Mouse (Mus musculus): ENCODE measurements at regions not wholly inside any gene's neighbourhood (a gene's known extent, or its start where the extent isn't known, plus 50 kb on each side); places are given as distances from the start of the nearest gene placed in this dataset.
A peak's percentile ranks its signal among the peaks of the same experiment; 100 is the strongest.

DNA sequence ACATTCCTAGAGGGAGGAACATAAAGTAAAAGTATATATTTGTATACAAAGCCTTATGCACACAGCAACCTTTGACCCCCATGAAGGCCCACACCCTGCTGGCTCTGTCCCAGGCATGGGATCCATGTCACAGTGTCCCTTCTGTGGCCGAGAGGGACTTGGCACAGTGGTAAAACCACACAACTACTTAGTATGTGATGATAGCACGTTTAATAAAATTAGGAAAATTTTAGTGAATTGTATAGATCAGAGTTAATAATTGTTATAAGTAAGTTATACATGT lies 140.7 kb downstream of the Rnd3 start:
- DNase-seq: no peak

DNA sequence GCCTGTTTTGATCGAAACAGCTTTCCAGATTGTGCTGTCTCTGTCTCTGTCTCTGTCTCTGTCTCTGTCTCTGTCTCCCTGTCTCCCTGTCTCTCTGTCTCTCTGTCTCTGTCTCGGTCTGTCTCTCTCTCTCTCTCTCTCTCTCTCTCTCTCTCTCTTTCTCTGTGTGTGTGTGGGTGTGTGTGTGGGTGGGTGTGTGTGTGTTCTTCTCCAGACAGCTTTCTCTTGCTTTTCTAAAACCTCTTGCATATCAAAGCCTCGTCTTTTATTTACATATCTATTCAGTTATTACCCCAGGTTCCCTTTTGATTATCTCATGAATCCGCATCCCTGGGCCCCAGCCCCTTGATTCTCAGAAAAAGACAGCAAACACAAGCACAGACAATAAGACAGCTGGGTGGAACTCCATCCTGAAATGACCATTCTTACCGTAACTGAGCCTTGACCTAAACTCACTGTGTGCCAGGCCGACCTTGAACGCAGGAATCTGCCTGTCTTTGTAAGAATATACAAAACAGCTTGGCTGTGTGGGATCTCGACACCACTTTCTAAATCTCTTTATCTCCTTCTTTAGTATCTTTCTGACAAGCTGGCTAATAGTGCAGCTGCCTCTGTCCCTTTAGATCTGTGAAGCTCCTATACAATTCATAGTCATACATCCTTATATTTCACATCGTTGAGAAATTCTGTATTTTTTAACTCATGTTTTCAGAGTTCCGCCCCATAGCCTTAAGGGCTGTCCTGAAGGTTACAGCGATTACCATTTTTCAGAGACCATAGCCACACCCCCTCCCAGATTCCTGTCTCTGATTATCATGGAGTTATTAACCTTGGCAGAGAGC lies 141.3 kb downstream of the Rnd3 start:
- no peak for DNase-seq

DNA sequence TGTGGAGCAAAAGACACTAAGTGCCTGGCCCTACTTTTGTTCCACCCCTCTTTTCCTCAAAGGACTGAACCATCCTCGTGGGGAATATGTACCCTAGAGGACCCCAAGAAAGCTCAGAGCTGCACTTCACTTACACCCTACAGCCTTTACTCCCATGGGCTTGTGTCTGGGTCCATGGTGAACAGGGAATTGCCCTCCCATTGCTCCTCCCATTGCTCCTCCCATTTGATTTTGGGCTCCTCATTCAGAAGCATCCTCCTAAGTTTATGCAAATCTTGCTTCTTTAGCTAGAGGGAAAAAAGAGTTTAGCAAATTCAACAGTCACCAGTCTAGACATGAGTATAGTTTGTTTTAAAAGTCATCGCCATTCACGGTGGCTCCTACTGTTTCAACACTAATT lies 142.1 kb downstream of the Rnd3 start:
- no peak for DNase-seq

DNA sequence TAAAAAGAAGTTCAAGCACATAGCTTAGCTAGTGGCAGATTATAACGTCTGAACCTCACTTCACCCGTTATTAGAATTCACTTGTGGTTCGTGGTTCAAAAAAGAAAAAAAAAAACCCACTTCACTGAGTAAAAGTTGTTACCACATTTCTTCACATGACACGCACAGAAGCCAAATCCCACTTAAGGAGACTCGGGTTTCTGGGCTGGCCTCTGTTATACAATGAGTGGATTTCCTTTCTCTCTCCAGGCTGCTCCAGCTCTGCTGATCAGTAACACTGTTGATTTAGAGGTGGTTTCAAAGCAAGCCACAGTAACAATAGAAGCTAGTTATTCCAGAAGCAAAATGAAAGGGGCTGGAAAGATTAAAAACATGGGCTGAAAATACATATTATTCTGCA lies 147.4 kb downstream of the Rnd3 start:
- DNase-seq: no peak

DNA sequence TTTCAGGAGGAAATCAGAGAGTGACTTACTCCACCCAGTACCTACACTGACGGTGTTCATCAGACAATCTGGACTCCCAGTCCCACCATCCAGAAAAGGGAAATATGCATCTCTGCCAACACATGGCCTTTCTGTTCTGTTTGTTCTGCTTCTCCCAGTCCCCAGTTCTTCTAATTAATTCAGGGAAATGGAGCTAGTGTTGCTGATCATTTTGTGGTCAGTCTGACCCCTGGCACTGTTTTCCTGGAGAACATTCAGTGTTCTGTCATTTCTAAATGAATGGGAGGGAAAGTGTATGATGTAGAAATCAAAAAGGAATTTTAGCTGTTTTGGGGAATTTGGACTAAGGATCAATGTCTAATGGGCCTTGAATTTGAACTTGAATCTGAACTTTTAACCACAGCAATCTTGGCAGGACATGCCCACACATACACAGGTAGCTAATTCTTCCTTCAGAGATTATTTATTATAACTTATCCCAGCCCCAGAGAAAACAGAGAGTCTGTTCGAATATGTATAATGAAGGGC lies 165.0 kb downstream of the Rnd3 start:
- no peak for DNase-seq

DNA sequence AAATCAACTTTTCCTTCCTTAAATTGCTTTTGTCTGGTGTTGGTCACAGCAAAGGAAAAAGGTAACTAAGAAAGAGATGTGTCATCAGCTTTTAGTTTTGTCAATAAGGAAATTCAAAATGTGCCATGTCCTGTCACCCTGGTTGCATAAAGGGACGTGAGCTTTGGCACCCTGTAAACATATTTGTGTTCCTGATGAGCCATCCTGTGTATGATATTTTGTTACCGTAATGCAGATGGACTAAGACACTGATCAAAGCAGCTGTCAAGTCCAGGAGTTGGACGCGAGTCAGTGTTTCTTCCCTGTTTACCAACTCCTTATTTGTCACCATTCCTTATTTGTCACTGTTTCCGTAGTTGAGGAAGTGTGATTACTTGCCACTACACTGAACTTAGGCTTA lies 166.3 kb downstream of the Rnd3 start:
- DNase-seq: no peak

DNA sequence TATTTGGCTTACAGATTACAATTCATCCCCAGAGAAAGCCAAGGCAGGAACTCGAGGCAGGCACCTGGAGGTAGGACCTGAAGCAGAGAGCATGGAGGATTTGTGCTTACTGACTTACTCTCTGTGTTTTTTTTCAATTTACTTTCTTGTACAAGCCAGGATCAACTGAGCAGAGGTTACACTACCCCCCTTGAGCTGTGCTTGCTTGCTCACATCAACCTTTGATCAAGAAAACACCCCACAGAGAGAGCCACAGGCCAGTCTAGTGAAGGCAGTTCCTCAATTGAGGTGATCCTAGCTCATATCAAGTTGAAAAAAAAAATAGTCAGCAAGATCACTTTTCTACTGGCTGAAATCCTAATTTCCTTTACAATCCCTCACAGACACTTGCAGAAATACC lies 170.6 kb downstream of the Rnd3 start:
- DNase-seq: no peak

DNA sequence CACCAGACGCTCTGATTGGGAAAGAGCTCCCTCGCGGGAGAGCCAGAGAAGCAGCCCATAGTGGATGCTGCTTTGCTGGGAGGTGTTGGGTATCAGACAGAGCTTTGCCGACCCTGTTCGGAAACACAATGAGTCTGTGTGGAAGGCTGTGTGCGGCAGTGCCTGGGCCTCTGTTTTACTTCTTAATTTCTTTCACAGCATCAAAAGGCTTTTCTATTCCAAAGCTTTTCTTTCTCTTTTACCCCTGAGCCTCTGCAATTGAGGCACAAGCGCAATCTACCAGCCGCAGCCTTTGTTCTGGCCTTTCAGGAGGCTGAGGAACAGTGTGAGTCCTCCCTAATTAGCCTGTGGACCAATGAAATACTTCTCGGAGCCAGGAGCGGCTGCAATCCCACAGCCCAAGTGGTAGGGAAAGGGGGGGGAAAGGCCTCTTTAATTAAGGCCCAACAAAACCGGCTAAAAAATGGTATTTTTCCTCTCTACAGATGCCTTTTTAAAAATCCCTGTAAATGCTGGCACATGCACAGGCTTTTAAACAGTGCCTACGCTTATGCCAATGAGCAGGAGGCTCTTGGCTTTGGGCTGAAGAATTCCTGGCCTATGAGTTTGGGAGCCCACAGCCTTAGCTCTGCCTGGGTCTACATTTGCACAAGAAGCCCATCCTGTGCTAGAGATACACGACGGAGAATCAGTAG lies 177.6 kb downstream of the Rnd3 start:
- DNase-seq: peak; percentile 48 to 66

DNA sequence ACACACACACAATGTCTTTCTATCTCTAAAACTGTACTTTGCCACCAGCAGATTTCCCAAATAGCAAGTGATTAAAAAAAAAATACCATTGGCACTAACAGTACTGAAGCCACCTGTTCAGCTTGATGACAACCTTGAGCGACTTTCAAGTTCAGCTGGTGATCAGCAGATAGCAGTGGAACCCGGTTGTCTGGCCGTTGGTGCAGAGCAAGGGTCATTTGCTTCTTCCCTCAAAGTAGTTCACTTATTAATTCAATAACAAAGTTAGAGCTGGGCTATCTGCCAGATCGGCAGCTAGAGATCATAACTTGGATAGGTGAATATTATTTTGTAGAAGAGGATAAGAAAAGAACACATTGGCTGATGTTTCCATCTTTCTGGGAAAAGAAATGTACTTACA lies 180.5 kb downstream of the Rnd3 start:
- no peak for DNase-seq

DNA sequence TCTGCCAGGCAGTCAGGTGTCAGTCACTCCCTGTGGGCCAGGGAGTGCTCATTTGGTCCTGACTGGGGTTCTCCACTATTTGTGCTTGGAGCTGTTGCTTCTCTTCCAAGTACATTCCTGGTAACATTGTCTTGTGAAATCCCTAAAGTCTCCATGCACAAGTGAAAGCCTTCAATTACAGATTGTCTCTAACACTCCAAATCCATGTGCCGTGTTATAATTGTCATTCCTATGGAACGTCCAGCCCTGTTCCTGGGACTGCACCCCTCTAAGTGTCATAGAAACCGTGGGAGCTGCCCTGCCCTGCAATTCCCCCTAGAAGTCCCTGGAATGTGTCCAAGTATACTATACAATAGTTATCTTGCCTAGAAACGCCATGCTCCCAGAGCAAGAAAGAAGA lies 181.1 kb downstream of the Rnd3 start:
- DNase-seq: no peak

DNA sequence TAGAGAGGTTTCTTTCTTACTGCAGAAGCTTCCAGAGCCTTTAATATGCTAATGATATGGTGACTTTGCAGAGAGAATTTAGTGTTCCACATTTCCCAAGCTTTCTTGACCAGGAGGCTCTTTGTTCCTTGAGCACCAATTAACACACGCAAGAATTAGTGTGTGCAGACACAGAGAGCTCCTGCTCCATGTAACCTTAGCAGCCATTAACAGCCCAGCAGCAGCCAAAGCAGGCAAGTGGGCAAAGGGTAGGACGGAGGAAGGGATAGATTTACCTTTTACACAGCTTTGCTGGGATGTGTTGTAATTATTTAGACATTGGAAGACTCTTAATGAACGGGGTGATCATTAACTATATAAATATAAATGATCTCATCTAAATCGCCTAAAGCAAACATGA lies 181.8 kb downstream of the Rnd3 start:
- DNase-seq: no peak

DNA sequence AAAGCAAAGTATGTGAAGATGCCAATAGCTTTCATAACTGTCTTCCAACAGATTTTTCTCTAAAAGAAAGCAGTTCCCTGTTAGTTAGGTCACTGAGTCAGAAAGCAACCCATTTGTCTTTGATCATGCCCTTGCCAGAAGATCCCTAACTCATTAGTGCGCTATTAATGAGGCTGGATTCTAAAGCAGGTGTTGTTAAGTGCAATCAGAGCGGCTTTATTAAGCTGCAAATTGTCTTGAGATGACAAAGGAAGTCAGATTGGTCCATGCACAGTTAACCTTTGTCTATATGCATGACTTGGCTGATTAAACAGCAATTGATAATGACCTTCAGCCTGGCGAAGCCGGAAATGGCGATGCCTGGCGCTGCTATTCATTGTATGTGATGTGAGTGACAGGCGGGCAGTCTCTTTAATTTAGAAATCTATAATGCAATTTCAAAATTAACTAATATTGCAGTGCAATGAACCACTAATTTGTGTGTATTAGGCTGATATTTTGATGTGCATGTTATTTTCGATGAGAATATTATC lies 183.4 kb downstream of the Rnd3 start:
- DNase-seq: no peak

DNA sequence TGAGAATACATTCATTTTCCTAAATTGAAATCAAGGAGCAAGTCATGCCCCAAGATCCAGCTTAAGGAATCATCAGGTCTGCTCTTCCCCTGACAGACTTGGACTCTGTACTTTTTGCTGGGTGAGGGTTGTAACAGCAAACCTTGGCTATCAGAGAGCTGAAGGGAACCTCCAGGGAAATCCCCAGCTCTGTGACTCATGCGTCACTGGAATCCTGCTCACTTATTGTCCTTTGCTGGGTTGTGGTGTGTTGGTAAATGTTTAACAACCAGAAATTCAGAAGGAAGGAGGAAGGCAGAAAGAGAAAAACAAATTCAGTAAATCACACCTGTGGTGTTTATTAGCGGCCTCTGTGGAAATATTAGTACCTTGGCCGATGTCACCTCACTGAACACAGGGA lies 184.8 kb downstream of the Rnd3 start:
- no peak for DNase-seq

DNA sequence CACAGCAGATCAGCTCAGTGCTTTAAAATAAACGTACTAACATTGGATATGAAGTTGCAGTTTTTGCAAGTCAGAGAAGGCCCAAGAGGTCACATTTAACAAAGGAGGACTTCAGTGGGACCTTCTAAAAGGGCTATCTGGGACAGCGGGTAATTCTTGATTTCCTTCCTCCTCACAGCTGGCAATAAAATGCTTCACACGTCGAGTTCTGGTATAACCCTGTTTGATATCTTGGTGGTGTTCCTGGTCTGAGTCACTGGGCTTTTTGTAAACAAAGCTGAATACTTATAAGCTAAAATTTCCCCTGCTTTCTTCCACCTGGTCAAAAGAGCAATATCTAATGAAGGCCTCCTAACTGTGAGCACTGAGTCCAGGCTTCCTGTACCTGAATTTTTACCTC lies 187.9 kb downstream of the Rnd3 start:
- no peak for DNase-seq

DNA sequence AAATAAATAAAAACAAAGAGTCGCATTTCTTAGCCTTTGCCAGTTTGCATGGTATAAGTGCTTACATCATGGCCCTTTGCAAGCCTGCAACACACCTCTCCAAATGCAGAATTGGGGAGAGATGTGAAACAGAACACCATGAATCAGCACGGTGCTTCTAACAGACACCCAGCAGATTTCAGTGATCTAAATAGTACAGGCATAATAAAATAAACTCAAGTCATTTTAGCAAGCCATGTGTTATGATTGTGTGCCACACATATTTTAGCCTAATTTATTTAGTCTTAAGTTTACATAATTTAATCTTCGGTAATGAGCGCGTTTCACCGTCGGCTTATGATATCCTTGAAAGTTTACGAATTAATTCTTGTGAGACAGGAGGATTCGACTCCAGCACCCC lies 189.6 kb downstream of the Rnd3 start:
- no peak for DNase-seq

DNA sequence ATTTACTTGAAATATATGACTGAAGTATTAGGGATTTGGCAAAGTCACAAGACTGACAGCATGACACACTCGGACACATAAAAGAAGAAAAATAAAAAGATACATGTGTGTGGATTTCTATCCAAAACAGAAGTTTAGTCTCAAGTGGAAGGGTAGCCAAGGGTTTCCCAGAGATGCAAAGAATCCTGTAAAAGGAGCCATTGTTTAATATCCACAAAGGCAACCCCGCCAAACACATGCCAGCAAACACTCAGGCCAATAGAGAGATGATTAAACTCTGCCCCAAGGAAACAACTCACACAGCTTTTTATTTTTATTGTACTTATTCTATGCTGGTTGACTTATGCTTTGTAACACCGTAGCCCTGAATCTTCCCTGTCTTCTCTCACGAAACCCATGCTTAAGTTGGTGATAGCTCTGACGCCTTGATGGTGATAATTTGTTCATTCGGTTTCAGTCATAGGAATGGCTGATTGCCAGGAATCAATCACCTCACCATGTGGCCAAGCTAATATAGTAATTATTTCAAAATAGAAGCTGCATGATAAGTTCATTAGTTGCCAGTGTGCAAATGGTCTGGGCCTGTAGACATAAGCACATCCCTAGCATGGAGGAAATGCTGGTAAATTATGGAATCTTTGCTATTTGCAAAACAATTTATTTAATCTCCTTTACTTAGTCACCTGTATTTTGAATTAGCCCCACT lies 194.4 kb downstream of the Rnd3 start:
- no peak for DNase-seq

DNA sequence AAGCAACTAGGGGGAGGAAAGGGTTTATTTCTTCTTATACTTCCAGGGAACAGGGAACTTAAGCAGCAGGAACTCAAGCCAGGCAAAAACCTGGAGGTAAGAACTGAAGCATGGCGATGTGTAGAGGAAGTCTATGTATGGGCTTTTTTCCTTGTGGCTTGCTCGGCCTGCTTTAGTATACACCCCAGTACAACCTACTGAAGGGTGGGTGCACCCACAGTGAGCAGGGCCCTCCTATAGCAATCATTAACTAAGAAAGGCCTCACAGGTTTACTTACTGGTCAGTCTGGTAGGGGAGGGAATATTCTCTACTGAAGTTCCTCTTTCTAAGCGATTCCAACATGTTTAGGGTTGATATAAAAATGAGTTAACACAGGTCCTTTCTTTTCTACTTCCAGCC lies 197.9 kb downstream of the Rnd3 start:
- no peak for DNase-seq

DNA sequence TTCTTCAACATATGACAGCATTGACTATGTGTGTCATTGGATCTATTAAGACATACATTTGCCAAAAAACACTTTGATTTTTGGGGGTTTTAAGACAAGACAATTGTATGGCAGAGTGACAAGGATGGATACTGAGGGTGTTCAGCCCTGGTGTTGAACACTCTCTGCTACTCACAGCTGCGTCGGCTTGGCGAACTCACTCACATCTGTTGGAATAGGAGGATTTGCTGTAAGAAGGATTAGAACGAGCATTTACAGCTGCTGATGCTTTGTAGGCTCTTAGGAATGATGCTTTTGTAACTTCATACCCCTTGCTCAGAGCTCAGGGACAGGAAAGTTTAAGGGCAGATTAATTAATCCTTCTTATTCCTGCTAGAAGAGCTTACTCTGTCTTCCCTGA lies 199.2 kb downstream of the Rnd3 start:
- DNase-seq: no peak

DNA sequence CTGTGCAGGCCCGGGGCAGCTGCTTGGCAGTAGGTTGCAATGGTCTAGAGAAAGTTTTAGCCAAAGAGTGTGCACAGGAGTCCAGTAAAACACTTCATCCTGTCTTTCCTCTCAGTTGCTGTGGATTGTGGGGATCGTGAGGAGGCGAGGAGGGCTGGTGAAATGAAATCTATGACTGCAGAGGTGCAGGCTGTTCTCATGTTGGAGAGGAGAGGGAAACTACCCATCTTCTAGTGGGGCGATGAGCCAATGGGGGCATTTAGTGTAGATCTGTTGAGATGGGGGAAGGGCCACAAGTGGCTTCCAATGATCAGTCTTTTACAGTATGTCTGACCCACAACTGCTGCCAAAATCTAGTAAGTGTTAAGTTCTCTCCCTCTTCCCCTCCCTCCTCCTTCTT lies 203.4 kb downstream of the Rnd3 start:
- DNase-seq: no peak

DNA sequence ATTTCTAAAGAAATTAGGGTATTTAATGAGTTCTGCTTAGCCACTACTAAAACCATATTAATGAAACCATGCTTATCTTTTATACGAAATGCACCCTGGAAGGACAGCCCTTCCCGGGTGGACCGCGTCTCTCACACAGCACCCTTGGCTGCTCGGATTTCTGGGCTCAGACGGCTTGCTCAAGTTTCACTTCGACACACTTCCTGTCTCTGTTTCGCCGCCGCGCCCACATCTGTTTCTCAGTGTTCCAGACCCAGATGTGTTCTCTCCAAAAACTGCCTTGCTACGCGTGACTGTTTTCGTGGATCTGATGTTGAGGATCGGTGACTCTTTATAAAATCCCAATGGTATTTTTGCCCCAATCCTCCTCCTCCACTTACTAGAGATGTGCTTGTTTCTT lies 205.7 kb downstream of the Rnd3 start:
- no peak for DNase-seq

DNA sequence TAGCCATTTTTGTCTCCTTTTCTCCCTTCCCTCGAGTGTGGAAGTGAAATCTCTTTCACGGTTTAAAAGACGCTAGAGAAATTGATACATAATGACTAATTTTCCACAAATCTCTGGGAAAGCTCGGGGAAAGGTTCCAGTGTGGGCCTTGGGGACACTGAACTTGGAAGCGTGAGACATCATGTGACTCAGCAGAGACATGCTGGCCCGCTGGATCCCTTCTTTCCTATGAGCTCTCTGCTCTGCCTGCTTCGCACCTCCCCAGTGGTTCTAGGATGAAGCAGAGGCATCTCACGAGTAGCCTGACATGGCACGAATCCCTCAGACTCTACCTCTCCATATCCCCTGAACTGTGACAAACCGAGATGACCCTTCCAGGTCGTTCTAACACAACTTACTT lies 206.2 kb downstream of the Rnd3 start:
- no peak for DNase-seq

DNA sequence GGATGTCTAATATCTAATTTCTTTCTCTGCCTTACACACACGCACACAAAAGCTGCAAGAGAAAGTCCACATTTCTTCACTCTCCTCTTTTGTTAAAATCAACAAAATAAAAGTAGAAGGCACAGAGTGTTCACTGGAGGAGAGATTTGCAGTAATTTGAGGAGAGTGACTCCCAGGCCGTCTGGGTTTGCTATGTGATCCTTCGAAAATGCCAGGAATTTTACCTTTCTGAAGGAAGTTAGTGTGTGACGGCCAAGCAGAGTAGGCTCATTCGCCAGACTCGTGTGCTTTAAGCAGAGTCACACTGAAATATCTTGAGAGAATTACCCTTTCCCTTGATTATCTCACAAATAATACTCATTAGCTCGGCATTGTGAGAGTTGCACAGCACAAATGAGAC lies 216.0 kb downstream of the Rnd3 start:
- DNase-seq: no peak

DNA sequence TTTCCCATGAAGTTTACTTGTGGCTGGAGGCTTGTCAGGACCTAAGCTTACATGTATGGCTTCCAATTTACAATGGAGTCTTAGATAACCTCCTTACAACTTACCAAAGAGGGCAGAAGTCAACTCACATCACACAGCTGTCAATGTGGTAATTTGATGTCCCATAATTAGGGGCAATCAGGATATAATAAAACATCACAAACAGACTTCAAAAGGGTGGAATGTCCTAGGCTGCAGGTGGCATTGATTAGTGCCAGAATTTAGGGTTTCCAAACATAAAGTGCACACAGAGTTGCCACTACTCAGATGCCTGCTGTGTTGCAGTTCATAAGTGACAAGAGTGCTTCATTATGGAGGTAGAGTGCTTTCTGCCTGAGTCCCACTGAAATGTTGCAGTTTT lies 227.9 kb downstream of the Rnd3 start:
- DNase-seq: no peak

All from layer of hippocampus, postnatal 36 days (tissue).